Mouse (Mus musculus) kidney, adult 10 weeks (tissue): ENCODE results near the gene Lcmt2. TPM values are rescaled to one million over a fixed set of nuclear protein-coding genes. Genes with fewer than 3 reads are reported as not detected.

ENCODE experiments used
- polyA plus RNA-seq: library from polyadenylated mRNA; stranded (reverse); fragments of 350-450 nt; fragmentation: Illumina TruSeq; extraction: RNeasy Lipid Tissue Mini Kit (QIAGEN cat#74804); gene quantifications from one replicate; pipeline ENCODE4 v1.2.3, GENCODE M21; 2014; ENCODE audit warnings: low read depth, low replicate concordance

The Lcmt2 gene
- polyA plus RNA-seq, result 5.6 TPM

GRCm38 (mm10) chr2:121140018-121140882 is at the start of gene Lcmt2, which contains the start of gene Adal:
Gene Lcmt2, minus strand, starts transcription at chr2:121140653.
Gene Adal, plus strand, starts transcription at chr2:121140428.

GRCm38 (mm10) chr2:121170980-121171742 is 30.7 kb upstream of the Lcmt2 start, which contains the start of gene Zscan29:
Gene Zscan29, minus strand, starts transcription at chr2:121171125.

GRCm38 (mm10) chr2:121170481-121170971 is 30.1 kb upstream of the Lcmt2 start, which contains the start of gene Tubgcp4:
Gene Tubgcp4, plus strand, starts transcription at chr2:121170654.

GRCm38 (mm10) chr2:121109695-121110094 is 30.8 kb downstream of the Lcmt2 start, which contains the start of gene Tgm7:
Gene Tgm7, minus strand, starts transcription at chr2:121109795.

GRCm38 (mm10) chr2:121085480-121086185 is 54.8 kb downstream of the Lcmt2 start, which contains the start of gene Tgm5:
Gene Tgm5, minus strand, starts transcription at chr2:121085841.

Other genes starting within 250 kb of the Lcmt2 start
- 37.2 TPM for gene Ubr1, start 169.9 kb downstream of the Lcmt2 start, polyA plus RNA-seq
- gene Tmem62, start 163.6 kb downstream of the Lcmt2 start, polyA plus RNA-seq, result 42.8 TPM
- gene Ccndbp1, start 132.2 kb downstream of the Lcmt2 start, polyA plus RNA-seq, result 57.0 TPM
- 1.9 TPM for gene Epb42, start 103.6 kb downstream of the Lcmt2 start, polyA plus RNA-seq
- gene Tgm5, start 54.8 kb downstream of the Lcmt2 start, polyA plus RNA-seq, result not detected
- not detected for gene Tgm7, start 30.9 kb downstream of the Lcmt2 start, polyA plus RNA-seq
- 34.4 TPM for gene Adal, start 225 bp downstream of the Lcmt2 start, polyA plus RNA-seq
- 49.1 TPM for gene Tubgcp4, start 30.0 kb upstream of the Lcmt2 start, polyA plus RNA-seq
- 32.5 TPM for gene Zscan29, start 30.5 kb upstream of the Lcmt2 start, polyA plus RNA-seq
- gene Trp53bp1, start 130.8 kb upstream of the Lcmt2 start, polyA plus RNA-seq, result 7.5 TPM
- 0.08 TPM for gene Map1a, start 148.9 kb upstream of the Lcmt2 start, polyA plus RNA-seq
- 14.8 TPM for gene Ppip5k1, start 214.7 kb upstream of the Lcmt2 start, polyA plus RNA-seq
- 14.6 TPM for gene Ckmt1, start 217.1 kb upstream of the Lcmt2 start, polyA plus RNA-seq
- gene Strc, start 246.5 kb upstream of the Lcmt2 start, polyA plus RNA-seq, result not detected